Mouse (Mus musculus): ENCODE results near the gene Gm42791. TPM values are rescaled to one million over a fixed set of nuclear protein-coding genes. Genes with fewer than 3 reads are reported as not detected.

Gm42791 gene
- polyA plus RNA-seq, 1 experiment, result not detected

- 90% methylated on average over 7 of the region's 7 CpGs for WGBS
- TF ChIP-seq CTCF (IDR thresholded peaks at IDR 0.05; ENCODE audit: insufficient read depth, low read length), result no peak
- no peak for TF ChIP-seq POLR2A (IDR thresholded peaks at IDR 0.05; ENCODE audit: borderline replicate concordance, extremely low read depth, low read depth, low read length)
Measured at GRCm38 (mm10) chr5:148895833-148896232, 99.1 kb downstream of the Gm42791 start.

GRCm38 (mm10) chr5:148895034-148895433 lies 99.9 kb downstream of the Gm42791 start:
- peaks cover 11% of the 10 kb centered on the region for H3K4me1 ChIP-seq (ENCODE audit: control insufficient read depth, insufficient read depth, low read length)
- no peak for DNase-seq
- TF ChIP-seq CTCF (IDR thresholded peaks at IDR 0.05; ENCODE audit: insufficient read depth, low read length) (no peak), POLR2A (IDR thresholded peaks at IDR 0.05; ENCODE audit: borderline replicate concordance, extremely low read depth, low read depth, low read length) (no peak)
- H3K4me3 ChIP-seq (replicated peaks; ENCODE audit: extremely low read depth, low read depth, low read length), result no peak overlapping the region
- 71% methylated on average over 5 of the region's 5 CpGs for WGBS

More at GRCm38 (mm10) chr5:148895833-148896232, 99.1 kb downstream of the Gm42791 start:
- Histone ChIP-seq H3K4me1 (ENCODE audit: control insufficient read depth, insufficient read depth, low read length) (peaks cover 11% of the 10 kb centered on the region), H3K4me3 (replicated peaks; ENCODE audit: extremely low read depth, low read depth, low read length) (no peak overlapping the region)
- DNase-seq, result no peak

GRCm38 (mm10) chr5:148890237-148890636 lies 104.7 kb downstream of the Gm42791 start:
- TF ChIP-seq POLR2A (IDR thresholded peaks at IDR 0.05; ENCODE audit: borderline replicate concordance, extremely low read depth, low read depth, low read length) (no peak), CTCF (IDR thresholded peaks at IDR 0.05; ENCODE audit: insufficient read depth, low read length) (no peak)
- DNase-seq, result no peak
- 96% methylated on average over 4 of the region's 4 CpGs for WGBS

GRCm38 (mm10) chr5:148888032-148888431 lies 106.9 kb downstream of the Gm42791 start:
- Histone ChIP-seq H3K4me3 (replicated peaks; ENCODE audit: extremely low read depth, low read depth, low read length) (no peak overlapping the region), H3K4me1 (ENCODE audit: control insufficient read depth, insufficient read depth, low read length) (no peaks in the 10 kb centered on the region)
- DNase-seq, result no peak
- no peak for TF ChIP-seq CTCF (IDR thresholded peaks at IDR 0.05; ENCODE audit: insufficient read depth, low read length)
- TF ChIP-seq POLR2A (IDR thresholded peaks at IDR 0.05; ENCODE audit: borderline replicate concordance, extremely low read depth, low read depth, low read length), result no peak
- WGBS, result 73% methylated on average over 6 of the region's 6 CpGs

More at GRCm38 (mm10) chr5:148890237-148890636, 104.7 kb downstream of the Gm42791 start:
- Histone ChIP-seq H3K4me3 (replicated peaks; ENCODE audit: extremely low read depth, low read depth, low read length) (no peak overlapping the region), H3K4me1 (ENCODE audit: control insufficient read depth, insufficient read depth, low read length) (no peaks in the 10 kb centered on the region)

- TF ChIP-seq CTCF (IDR thresholded peaks at IDR 0.05; ENCODE audit: insufficient read depth, low read length), result no peak
- TF ChIP-seq POLR2A (IDR thresholded peaks at IDR 0.05; ENCODE audit: borderline replicate concordance, extremely low read depth, low read depth, low read length), result no peak
- Histone ChIP-seq H3K4me3 (replicated peaks; ENCODE audit: extremely low read depth, low read depth, low read length) (peak overlapping the region; percentile 45), H3K4me1 (ENCODE audit: control insufficient read depth, insufficient read depth, low read length) (no peaks in the 10 kb centered on the region)
- DNase-seq, result peak; percentile 27
- 40% methylated on average over 22 of the region's 22 CpGs for WGBS
Measured at GRCm38 (mm10) chr5:148885821-148886609, 108.9 kb downstream of the Gm42791 start.

- 87% methylated on average over 8 of the region's 8 CpGs for WGBS
- no peak for TF ChIP-seq POLR2A (IDR thresholded peaks at IDR 0.05; ENCODE audit: borderline replicate concordance, extremely low read depth, low read depth, low read length)
- TF ChIP-seq CTCF (IDR thresholded peaks at IDR 0.05; ENCODE audit: insufficient read depth, low read length), result no peak
- no peak for DNase-seq
- Histone ChIP-seq H3K4me1 (ENCODE audit: control insufficient read depth, insufficient read depth, low read length) (no peaks in the 10 kb centered on the region), H3K4me3 (replicated peaks; ENCODE audit: extremely low read depth, low read depth, low read length) (no peak overlapping the region)
Measured at GRCm38 (mm10) chr5:148883671-148884070, 111.3 kb downstream of the Gm42791 start.

- Histone ChIP-seq H3K4me1 (ENCODE audit: control insufficient read depth, insufficient read depth, low read length) (no peaks in the 10 kb centered on the region), H3K4me3 (replicated peaks; ENCODE audit: extremely low read depth, low read depth, low read length) (no peak overlapping the region)
- TF ChIP-seq POLR2A (IDR thresholded peaks at IDR 0.05; ENCODE audit: borderline replicate concordance, extremely low read depth, low read depth, low read length) (no peak), CTCF (IDR thresholded peaks at IDR 0.05; ENCODE audit: insufficient read depth, low read length) (peak; percentile 27; the same call in 1 of the 2 replicates)
- 92% methylated on average over 6 of the region's 6 CpGs for WGBS
- peak; percentile 15 for DNase-seq
Measured at GRCm38 (mm10) chr5:148879218-148879617, 115.7 kb downstream of the Gm42791 start.

GRCm38 (mm10) chr5:148873116-148873515 lies 121.8 kb downstream of the Gm42791 start:
- DNase-seq, result no peak
- WGBS, result 80% methylated on average over 8 of the region's 8 CpGs
- TF ChIP-seq CTCF (IDR thresholded peaks at IDR 0.05; ENCODE audit: insufficient read depth, low read length), result no peak
- no peak for TF ChIP-seq POLR2A (IDR thresholded peaks at IDR 0.05; ENCODE audit: borderline replicate concordance, extremely low read depth, low read depth, low read length)
- no peaks in the 10 kb centered on the region for H3K4me1 ChIP-seq (ENCODE audit: control insufficient read depth, insufficient read depth, low read length)
- no peak overlapping the region for H3K4me3 ChIP-seq (replicated peaks; ENCODE audit: extremely low read depth, low read depth, low read length)

- no peak for DNase-seq
- no peaks in the 10 kb centered on the region; the same call in 1 of the 2 replicates for H3K4me1 ChIP-seq (ENCODE audit: control insufficient read depth, insufficient read depth, low read length)
- H3K4me3 ChIP-seq (replicated peaks; ENCODE audit: extremely low read depth, low read depth, low read length), result no peak overlapping the region
- 57% methylated on average over 3 of the region's 3 CpGs for WGBS
- TF ChIP-seq CTCF (IDR thresholded peaks at IDR 0.05; ENCODE audit: insufficient read depth, low read length), result no peak
- no peak for TF ChIP-seq POLR2A (IDR thresholded peaks at IDR 0.05; ENCODE audit: borderline replicate concordance, extremely low read depth, low read depth, low read length)
Measured at GRCm38 (mm10) chr5:148869583-148869982, 125.4 kb downstream of the Gm42791 start.

GRCm38 (mm10) chr5:148867766-148868165 lies 127.2 kb downstream of the Gm42791 start:
- Histone ChIP-seq H3K4me3 (replicated peaks; ENCODE audit: extremely low read depth, low read depth, low read length) (no peak overlapping the region), H3K4me1 (ENCODE audit: control insufficient read depth, insufficient read depth, low read length) (no peaks in the 10 kb centered on the region; the same call in 1 of the 2 replicates)
- 68% methylated on average over 6 of the region's 6 CpGs for WGBS
- no peak for DNase-seq
- no peak for TF ChIP-seq POLR2A (IDR thresholded peaks at IDR 0.05; ENCODE audit: borderline replicate concordance, extremely low read depth, low read depth, low read length)

All from lung, adult 2 months (tissue).